Mouse (Mus musculus) embryonic facial prominence, embryonic 11.5 days (tissue): ENCODE measurements at regions not wholly inside any gene's neighbourhood (a gene's known extent, or its start where the extent isn't known, plus 50 kb on each side); places are given as distances from the start of the nearest gene placed in this dataset.

Experiments used
- ATAC-seq: fragments of 200-750 bp; cut with Nextera tagmentation; replicated peaks from 2 replicates; pipeline ENCODE4 v1.8.0; 2017; ENCODE audit warnings: low read depth; ENCODE audit not compliant: insufficient number of reproducible peaks, low FRiP score, low TSS enrichment
- DNase-seq: peaks from one replicate; pipeline ENCODE4 v3.0.0-alpha.2; 2015; ENCODE audit warnings: low spot score
- H3K27ac ChIP-seq: fragments of 300-500 bp; sonication (generic); replicated peaks from 2 replicates; pipeline ENCODE4 v1.5.1; 2014; ENCODE audit warnings: mild to moderate bottlenecking, low read depth, low read length, control low read depth
- H3K27me3 ChIP-seq: fragments of 300-500 bp; sonication (generic); 2 replicates; pipeline ENCODE4 v1.6.1; 2014; ENCODE audit warnings: mild to moderate bottlenecking, low read length, moderate library complexity, mixed read lengths; ENCODE audit not compliant: control insufficient read depth, insufficient read depth
- H3K36me3 ChIP-seq: fragments of 300-500 bp; sonication (generic); replicated peaks from 2 replicates; pipeline ENCODE4 v1.6.1; 2014; ENCODE audit warnings: low read depth, mild to moderate bottlenecking, low read length, moderate library complexity, mixed read lengths; ENCODE audit not compliant: control insufficient read depth, insufficient read depth
- H3K4me1 ChIP-seq: fragments of 300-500 bp; sonication (generic); 2 replicates; pipeline ENCODE4 v1.6.1; 2014; ENCODE audit warnings: low read length, mixed read lengths; ENCODE audit not compliant: control insufficient read depth, insufficient read depth
- H3K4me2 ChIP-seq: fragments of 300-500 bp; sonication (generic); 2 replicates; pipeline ENCODE4 v1.6.1; 2014; ENCODE audit warnings: low read depth, mild to moderate bottlenecking, control low read depth, low read length, moderate library complexity
- H3K4me3 ChIP-seq: fragments of 300-500 bp; sonication (generic); 2 replicates; pipeline ENCODE4 v1.5.1; 2014; ENCODE audit warnings: low read depth, low read length, control low read depth
- H3K9ac ChIP-seq: fragments of 300-500 bp; sonication (generic); replicated peaks from 2 replicates; pipeline ENCODE4 v1.6.1; 2014; ENCODE audit warnings: mild to moderate bottlenecking, control low read depth, low read length
- H3K9me3 ChIP-seq: fragments of 300-500 bp; sonication (generic); replicated peaks from 2 replicates; pipeline ENCODE4 v1.6.1; 2016; ENCODE audit warnings: mild to moderate bottlenecking, low read length, inconsistent platforms, mixed read lengths; ENCODE audit not compliant: control insufficient read depth
- WGBS: fragments of 180-500 bp; shearing (Covaris S2); extraction: QIAGEN DNeasy Blood & Tissue Kit; methylation state at CpG from one replicate; pipeline ENCODE4 v1.1.7; 2014; 5-methylcytosine and 5-hydroxymethylcytosine counted together

DNA sequence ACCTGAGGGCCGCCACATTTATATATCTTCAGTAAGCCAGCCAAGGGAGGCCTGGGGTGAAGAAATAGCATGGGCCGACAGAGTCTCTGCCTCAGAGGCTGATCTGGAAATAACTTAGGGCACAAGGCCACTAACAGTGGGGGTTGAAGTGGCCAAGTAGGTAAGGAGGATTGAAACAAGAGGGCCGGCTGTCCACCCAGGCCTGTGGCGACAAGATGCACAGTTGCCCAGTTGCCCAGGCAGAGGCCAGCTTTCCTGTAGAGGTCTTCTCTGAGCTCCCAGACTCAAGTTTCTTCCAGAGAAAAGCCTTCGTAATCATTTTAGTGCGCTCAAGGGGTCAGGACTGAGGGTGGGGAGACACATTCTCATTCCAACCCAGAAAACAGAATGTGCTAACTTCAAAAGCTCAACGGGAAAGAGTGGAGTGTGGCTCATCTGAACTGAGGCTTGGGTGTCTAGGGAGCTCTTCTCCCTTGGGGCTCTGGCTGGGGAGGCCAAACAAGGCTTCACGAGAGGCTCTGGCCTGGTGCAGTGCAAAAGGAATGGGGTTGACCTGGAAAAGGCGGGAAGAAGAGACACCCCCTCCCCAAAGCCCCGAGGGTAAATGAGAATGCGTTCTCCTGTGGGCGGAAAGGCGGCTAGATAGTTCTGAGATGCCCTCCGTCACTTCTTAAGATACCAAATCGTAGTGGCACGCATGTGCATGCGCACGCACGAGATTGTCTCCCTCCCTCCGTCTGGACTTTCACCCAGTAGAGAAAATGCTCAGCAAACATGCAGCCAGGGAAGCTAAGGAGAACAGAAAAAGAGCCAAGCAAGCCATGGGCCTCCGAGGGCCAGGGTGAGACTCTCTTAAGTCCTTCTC, 112.7 kb upstream of the Lemd2 start:
- WGBS, result 85% methylated on average over 21 of the region's 21 CpGs
- H3K9me3 ChIP-seq, result no peaks in the 10 kb centered on the region
- no peak for ATAC-seq
- H3K27ac ChIP-seq, result no peak overlapping the region
- no peaks in the 10 kb centered on the region for H3K4me1 ChIP-seq
- no peaks in the 10 kb centered on the region for H3K27me3 ChIP-seq
- no peak for DNase-seq
- no peaks in the 10 kb centered on the region for H3K36me3 ChIP-seq
- H3K4me3 ChIP-seq, result no peak overlapping the region
- H3K4me2 ChIP-seq, result no peak overlapping the region
- H3K9ac ChIP-seq, result no peak overlapping the region

GRCm38 (mm10) chr17:27315947-27316628, 111.8 kb upstream of the Lemd2 start:
- H3K27me3 ChIP-seq, result no peaks in the 10 kb centered on the region
- ATAC-seq (no peak), DNase-seq (no peak)
- H3K4me3 ChIP-seq, result no peak overlapping the region
- 76% methylated on average over 11 of the region's 11 CpGs for WGBS
- H3K4me2 ChIP-seq, result no peak overlapping the region
- no peak overlapping the region for H3K9ac ChIP-seq
- H3K36me3 ChIP-seq, result no peaks in the 10 kb centered on the region
- H3K27ac ChIP-seq, result no peak overlapping the region
- no peaks in the 10 kb centered on the region for H3K4me1 ChIP-seq
- H3K9me3 ChIP-seq, result no peaks in the 10 kb centered on the region

DNA sequence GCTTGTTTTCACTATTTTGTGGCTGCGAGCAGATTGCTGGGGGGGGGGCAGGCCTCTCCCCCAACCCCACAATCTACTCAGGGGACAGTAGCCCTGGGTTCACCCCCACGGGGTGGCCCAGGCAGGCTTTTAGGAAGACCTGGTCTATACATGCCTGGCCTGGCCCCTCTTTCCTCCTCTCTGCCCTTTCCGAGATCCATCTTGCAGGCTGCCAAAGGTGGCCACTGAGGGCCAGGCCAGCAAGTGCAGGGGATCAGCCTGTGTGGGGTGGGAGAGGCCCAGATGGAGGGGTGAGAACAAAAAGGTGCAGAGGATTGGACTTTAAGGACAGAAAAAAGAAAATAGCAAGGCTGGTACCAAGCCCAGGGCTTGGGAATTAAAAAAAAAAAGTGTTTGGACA, 111.2 kb upstream of the Lemd2 start:
- no peak overlapping the region for H3K27ac ChIP-seq
- WGBS, result 72% methylated on average over 3 of the region's 3 CpGs
- ATAC-seq, result no peak

GRCm38 (mm10) chr17:27314821-27315392, 110.6 kb upstream of the Lemd2 start:
- Histone ChIP-seq H3K27ac (no peak overlapping the region), H3K9ac (no peak overlapping the region), H3K27me3 (no peaks in the 10 kb centered on the region), H3K4me3 (no peak overlapping the region), H3K9me3 (no peaks in the 10 kb centered on the region), H3K4me2 (no peak overlapping the region), H3K4me1 (no peaks in the 10 kb centered on the region), H3K36me3 (no peaks in the 10 kb centered on the region)
- 70% methylated on average over 7 of the region's 7 CpGs for WGBS
- ATAC-seq, result no peak
- DNase-seq, result no peak

More for the DNA sequence above, 111.2 kb upstream of the Lemd2 start:
- H3K9ac ChIP-seq, result no peak overlapping the region
- H3K9me3 ChIP-seq, result no peaks in the 10 kb centered on the region
- H3K4me2 ChIP-seq, result no peak overlapping the region
- no peaks in the 10 kb centered on the region for H3K36me3 ChIP-seq
- no peaks in the 10 kb centered on the region for H3K27me3 ChIP-seq
- no peak overlapping the region for H3K4me3 ChIP-seq
- DNase-seq, result no peak
- H3K4me1 ChIP-seq, result no peaks in the 10 kb centered on the region

DNA sequence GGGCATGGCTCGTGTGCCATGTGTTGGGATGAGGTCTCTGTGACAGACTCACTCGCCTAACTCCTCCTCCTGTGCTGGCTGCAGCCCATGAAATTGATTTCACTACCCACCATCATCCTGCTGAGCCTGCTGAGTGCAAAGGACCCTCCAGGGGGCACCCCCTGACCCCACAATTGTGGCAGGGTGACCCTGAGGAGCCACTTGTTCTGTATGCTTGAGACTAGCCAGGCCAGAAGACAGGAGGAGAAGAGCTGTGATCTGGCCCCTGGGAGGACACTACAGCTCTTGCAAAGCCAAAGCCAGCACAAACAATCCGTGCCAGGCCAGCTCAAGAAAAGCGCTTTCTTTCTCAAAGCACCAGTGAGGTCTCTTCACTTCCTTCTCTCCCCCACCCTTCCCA, 104.7 kb upstream of the Lemd2 start:
- no peaks in the 10 kb centered on the region for H3K9me3 ChIP-seq
- H3K4me3 ChIP-seq, result no peak overlapping the region
- WGBS, result 38% methylated on average over 4 of the region's 4 CpGs
- H3K4me1 ChIP-seq, result no peaks in the 10 kb centered on the region; the same call in 1 of the 2 replicates
- no peaks in the 10 kb centered on the region for H3K36me3 ChIP-seq
- peak; percentile 2 for DNase-seq
- H3K27ac ChIP-seq, result no peak overlapping the region
- no peak overlapping the region for H3K4me2 ChIP-seq
- H3K9ac ChIP-seq, result no peak overlapping the region
- H3K27me3 ChIP-seq, result no peaks in the 10 kb centered on the region
- no peak for ATAC-seq

- ATAC-seq (no peak; the same call in 1 of the 2 replicates), DNase-seq (peak; percentile 54)
- no peak overlapping the region for H3K9ac ChIP-seq
- H3K36me3 ChIP-seq, result no peaks in the 10 kb centered on the region
- no peak overlapping the region for H3K4me2 ChIP-seq
- no peaks in the 10 kb centered on the region for H3K27me3 ChIP-seq
- no peaks in the 10 kb centered on the region; the same call in 1 of the 2 replicates for H3K4me1 ChIP-seq
- H3K9me3 ChIP-seq, result no peaks in the 10 kb centered on the region
- no peak overlapping the region for H3K4me3 ChIP-seq
- 52% methylated on average over 3 of the region's 3 CpGs for WGBS
- H3K27ac ChIP-seq, result no peak overlapping the region
These were observed 100.6 kb upstream of the Lemd2 start for GRCm38 (mm10) chr17:27304842-27305241.

- ATAC-seq, result no peak
- Histone ChIP-seq H3K27ac (no peak overlapping the region), H3K4me3 (no peak overlapping the region), H3K9me3 (no peaks in the 10 kb centered on the region), H3K4me1 (no peaks in the 10 kb centered on the region; the same call in 1 of the 2 replicates), H3K36me3 (no peaks in the 10 kb centered on the region), H3K27me3 (no peaks in the 10 kb centered on the region), H3K4me2 (no peak overlapping the region), H3K9ac (no peak overlapping the region)
- 84% methylated on average over 17 of the region's 17 CpGs for WGBS
- DNase-seq, result no peak
These were observed 99.6 kb upstream of the Lemd2 start for GRCm38 (mm10) chr17:27303633-27304479.
